Mouse (Mus musculus) E14TG2a.4 (cell line): Measurements from ENCODE around the gene Rnf115.

Source experiments
- CTCF ChIP-seq: conservative IDR thresholded peaks from 2 replicates; pipeline ENCODE4 v1.5.1; 2014; ENCODE audit warnings: low read length
- NANOG ChIP-seq: IDR thresholded peaks from 2 replicates; pipeline ENCODE4 v1.6.1; 2014; ENCODE audit warnings: borderline replicate concordance, low read length, mixed read lengths

GRCm38 (mm10) chr3:96777120-96777519, 49.7 kb downstream of the Rnf115 start:
- no peak for TF ChIP-seq CTCF
- TF ChIP-seq NANOG, result no peak
